Mouse (Mus musculus) G1E (cell line): ENCODE results near the gene Vcam1.

Experiments
- CTCF ChIP-seq: IDR thresholded peaks from 2 replicates; pipeline ENCODE4 v1.5.1; 2012; ENCODE audit warnings: low read depth, low read length, inconsistent platforms, mixed read lengths
- POLR2AphosphoS5 ChIP-seq: IDR thresholded peaks from 2 replicates; pipeline ENCODE4 v1.6.1; 2012; ENCODE audit warnings: low read depth, low read length, inconsistent platforms; ENCODE audit not compliant: insufficient replicate concordance
- TAL1 ChIP-seq: conservative IDR thresholded peaks from 2 replicates; pipeline ENCODE4 v1.6.1; 2012; ENCODE audit warnings: low read depth, low read length, inconsistent platforms, mixed read lengths

GRCm38 (mm10) chr3:116072584-116072983 lies 56.9 kb downstream of the Vcam1 start:
- TF ChIP-seq CTCF (no peak), TAL1 (no peak), POLR2AphosphoS5 (no peak)
